Mouse (Mus musculus) myocyte (in vitro differentiated cells): ENCODE data around the gene Efcab5.

Source experiments
- CEBPB ChIP-seq: IDR thresholded peaks from 2 replicates; pipeline ENCODE4 v1.6.1; 2011; ENCODE audit warnings: mild to moderate bottlenecking, moderate library complexity; ENCODE audit not compliant: poor library complexity, insufficient read depth, severe bottlenecking
- MAX ChIP-seq: IDR thresholded peaks from one replicate; pipeline ENCODE4 v1.6.1; 2011; ENCODE audit warnings: low read depth, mild to moderate bottlenecking, control low read depth
- MYOG ChIP-seq, 3 experiments: IDR thresholded peaks; one replicate each; pipeline ENCODE4 v1.6.1; 2011; ENCODE audit warnings: control low read depth in 2 of 3, low read depth in 2 of 3, mild to moderate bottlenecking in 2 of 3; ENCODE audit not compliant: insufficient read length in 2 of 3, control insufficient read depth in 1 of 3, insufficient read depth in 1 of 3
- POLR2A ChIP-seq: IDR thresholded peaks from one replicate; pipeline ENCODE4 v1.6.1; 2011; ENCODE audit warnings: low read depth, mild to moderate bottlenecking, control low read depth, moderate library complexity; ENCODE audit not compliant: insufficient read length
- POLR2AphosphoS2 ChIP-seq: IDR thresholded peaks from one replicate; pipeline ENCODE4 v1.6.1; 2011; ENCODE audit warnings: low read depth, control low read depth; ENCODE audit not compliant: insufficient read length
- REST ChIP-seq: IDR thresholded peaks from one replicate; pipeline ENCODE4 v1.6.1; 2011; ENCODE audit warnings: mild to moderate bottlenecking, control low read depth, moderate library complexity; ENCODE audit not compliant: insufficient read depth, insufficient read length
- SRF ChIP-seq: IDR thresholded peaks from one replicate; pipeline ENCODE4 v1.6.1; 2011; ENCODE audit warnings: low read depth; ENCODE audit not compliant: control insufficient read depth, insufficient read length
- USF1 ChIP-seq: IDR thresholded peaks from one replicate; pipeline ENCODE4 v1.6.1; 2011; ENCODE audit warnings: low read depth, mild to moderate bottlenecking, control low read depth, moderate library complexity

DNA sequence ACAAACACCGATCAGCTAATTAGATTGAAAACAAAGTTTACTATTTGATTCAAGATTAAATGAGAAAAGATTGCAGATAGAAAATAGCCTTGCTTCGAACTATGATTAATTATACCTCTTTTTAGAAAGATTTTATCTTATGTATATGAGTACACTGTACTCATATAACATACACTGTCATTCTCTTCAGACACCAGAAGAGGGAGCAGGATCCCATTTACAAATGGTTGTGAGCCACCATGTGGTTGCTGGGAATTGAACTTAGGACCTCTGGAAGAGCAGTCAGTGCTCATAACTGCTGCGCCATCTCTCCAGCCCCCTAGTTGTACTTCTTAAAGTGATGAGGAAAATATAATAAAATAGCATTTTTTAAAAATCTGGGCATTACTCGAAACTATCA is 55.3 kb downstream of the Efcab5 start:
- TF ChIP-seq POLR2A (no peak), REST (no peak), MYOG (IDR thresholded peaks at IDR 0.05; ENCODE audit: control insufficient read depth in 1 of 3, insufficient read depth in 1 of 3, insufficient read length in 2 of 3, low read depth in 2 of 3) (no peak), SRF (no peak), USF1 (no peak), POLR2AphosphoS2 (no peak), MAX (no peak), CEBPB (no peak)
